Mouse (Mus musculus) heart, embryonic 14.5 days (tissue): ENCODE results near the gene Gh. TPM values are rescaled to one million over a fixed set of nuclear protein-coding genes. Genes with fewer than 3 reads are reported as not detected.

Experiments
- ATAC-seq: fragments of 200-750 bp; cut with Nextera tagmentation; 2 replicates; pipeline ENCODE4 v1.8.0; 2017; ENCODE audit warnings: low read depth, moderate TSS enrichment; ENCODE audit not compliant: insufficient number of reproducible peaks, insufficient read depth, low FRiP score
- H3K27ac ChIP-seq, 2 experiments: fragments of 200-500 bp in 1 of 2; fragments of 300-500 bp in 1 of 2; sonication (generic) in 1 of 2; replicated peaks in 1 of 2; 2 replicates each; pipeline ENCODE4 v1.5.1; 2012 to 2014; ENCODE audit warnings: low read depth in 2 of 2, low read length in 2 of 2, control low read depth in 1 of 2, mild to moderate bottlenecking in 1 of 2, mixed read lengths in 1 of 2; ENCODE audit not compliant: control insufficient read depth in 1 of 2, insufficient read depth in 1 of 2
- H3K27me3 ChIP-seq: fragments of 300-500 bp; sonication (generic); 2 replicates; pipeline ENCODE4 v1.6.1; 2014; ENCODE audit warnings: mild to moderate bottlenecking, low read length, control low read depth; ENCODE audit not compliant: control insufficient read depth, insufficient read depth
- H3K36me3 ChIP-seq: fragments of 300-500 bp; sonication (generic); 2 replicates; pipeline ENCODE4 v1.6.1; 2014; ENCODE audit warnings: mild to moderate bottlenecking, control low read depth, low read length, mixed read lengths; ENCODE audit not compliant: control insufficient read depth, insufficient read depth
- H3K4me1 ChIP-seq, 2 experiments: fragments of 200-500 bp in 1 of 2; fragments of 300-500 bp in 1 of 2; sonication (generic) in 1 of 2; 2 replicates each; pipeline ENCODE4 v1.6.1; 2012 to 2014; ENCODE audit warnings: low read length in 2 of 2, control low read depth in 1 of 2, mixed read lengths in 1 of 2; ENCODE audit not compliant: control insufficient read depth in 2 of 2, insufficient read depth in 2 of 2
- H3K4me2 ChIP-seq: fragments of 300-500 bp; sonication (generic); 2 replicates; pipeline ENCODE4 v1.6.1; 2014; ENCODE audit warnings: mild to moderate bottlenecking, low read length
- H3K4me3 ChIP-seq, 2 experiments: fragments of 200-500 bp in 1 of 2; fragments of 300-500 bp in 1 of 2; sonication (generic) in 1 of 2; 2 replicates each; pipeline ENCODE4 v1.5.1; 2012 to 2014; ENCODE audit warnings: low read length in 2 of 2, mild to moderate bottlenecking in 2 of 2, control low read depth in 1 of 2, low read depth in 1 of 2, moderate library complexity in 1 of 2; ENCODE audit not compliant: control insufficient read depth in 1 of 2, insufficient read depth in 1 of 2
- H3K9ac ChIP-seq: fragments of 300-500 bp; sonication (generic); 2 replicates; pipeline ENCODE4 v1.6.1; 2014; ENCODE audit warnings: mild to moderate bottlenecking, low read length
- H3K9me3 ChIP-seq: fragments of 300-500 bp; sonication (generic); 2 replicates; pipeline ENCODE4 v1.6.1; 2016; ENCODE audit warnings: low read length, control low read depth; ENCODE audit not compliant: control insufficient read depth
- WGBS: fragments of 180-500 bp; shearing (Covaris S2); extraction: QIAGEN DNeasy Blood & Tissue Kit; methylation state at CpG from one replicate; pipeline ENCODE4 v1.1.7; 2014; 5-methylcytosine and 5-hydroxymethylcytosine counted together
- polyA plus RNA-seq: library from polyadenylated mRNA; unstranded; fragments of >200 nt; fragmentation: Nextera tagmentation; extraction: Ambion mirVana; gene quantifications from 2 replicates; pipeline ENCODE4 v1.2.1, GENCODE M21; 2014

The Gh gene
- polyA plus RNA-seq, 1 experiment from 2014 or later = not detected

DNA sequence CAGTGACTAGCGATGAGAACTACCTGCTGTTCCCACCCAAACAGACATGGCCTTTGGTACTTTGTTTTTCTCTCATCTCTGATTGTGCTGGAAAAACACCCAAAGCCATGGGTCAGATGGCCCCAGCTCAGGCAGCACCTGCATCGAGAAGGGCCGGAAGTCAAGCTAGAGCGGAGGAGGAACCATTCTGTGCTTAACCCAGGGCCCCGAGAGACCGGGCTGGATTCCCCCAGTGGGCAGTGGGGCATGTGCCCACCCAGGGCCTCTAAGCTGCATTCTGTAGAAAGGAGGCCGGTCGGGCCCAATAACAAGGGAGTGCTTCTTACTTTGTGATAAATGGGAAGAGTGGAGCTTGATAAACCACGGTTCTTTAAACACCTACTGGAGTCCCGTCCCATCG is 6.5 kb upstream of the Gh start:
- Histone ChIP-seq H3K4me1 (no peaks in the 10 kb centered on the region; a peak in 1 of 4 replicates), H3K4me2 (no peak overlapping the region), H3K9ac (no peak overlapping the region), H3K9me3 (no peaks in the 10 kb centered on the region), H3K27me3 (no peaks in the 10 kb centered on the region), H3K4me3 (no peak overlapping the region), H3K27ac (no peak overlapping the region), H3K36me3 (no peaks in the 10 kb centered on the region)
- 82% methylated on average over 11 of the region's 11 CpGs for WGBS
- no peak for ATAC-seq

DNA sequence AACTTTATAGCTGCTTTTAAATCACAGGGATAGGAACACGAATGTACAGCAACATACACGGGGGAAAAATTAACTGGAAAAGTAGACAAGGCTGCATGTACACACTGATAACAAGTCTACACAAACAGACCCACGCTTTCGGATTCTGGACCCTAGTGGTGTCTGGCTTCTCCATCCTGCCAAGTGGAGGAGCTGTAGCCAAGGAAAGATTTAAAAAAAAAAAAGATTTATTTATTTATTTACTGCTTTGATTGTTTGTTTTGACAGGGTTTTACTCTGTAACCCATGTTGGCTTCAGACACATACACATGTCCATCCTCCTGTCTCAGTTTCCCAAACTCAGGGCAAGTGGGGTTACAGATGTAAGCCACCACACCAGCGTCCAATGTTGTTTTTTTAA is 5.8 kb upstream of the Gh start:
- Histone ChIP-seq H3K27me3 (no peaks in the 10 kb centered on the region), H3K27ac (no peak overlapping the region), H3K36me3 (no peaks in the 10 kb centered on the region), H3K9me3 (no peaks in the 10 kb centered on the region), H3K4me3 (no peak overlapping the region), H3K4me2 (no peak overlapping the region), H3K9ac (no peak overlapping the region), H3K4me1 (no peaks in the 10 kb centered on the region; a peak in 1 of 4 replicates)
- WGBS = 57% methylated on average over 5 of the region's 5 CpGs
- no peak for ATAC-seq

DNA sequence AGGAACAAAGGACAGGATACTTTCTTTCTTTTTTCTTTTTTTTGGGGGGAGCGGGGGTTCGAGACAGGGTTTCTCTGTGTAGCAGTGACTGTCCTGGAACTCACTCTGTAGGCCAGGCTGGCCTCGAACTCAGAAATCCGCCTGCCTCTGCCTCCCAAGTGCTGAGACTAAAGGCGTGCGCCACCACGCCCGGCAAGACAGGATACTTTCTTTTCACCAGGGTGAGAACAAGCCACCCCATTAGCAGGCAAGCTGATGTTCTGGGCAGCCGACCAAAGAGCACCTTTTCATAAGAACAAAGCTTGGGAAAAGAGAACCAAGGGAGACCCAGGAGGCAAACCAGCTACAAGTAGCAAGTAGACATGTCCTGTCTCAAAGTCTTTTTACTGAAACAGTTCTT is 5.1 kb upstream of the Gh start:
- Histone ChIP-seq H3K4me2 (no peak overlapping the region), H3K27ac (no peak overlapping the region), H3K36me3 (no peaks in the 10 kb centered on the region), H3K27me3 (no peaks in the 10 kb centered on the region), H3K4me1 (no peaks in the 10 kb centered on the region; a peak in 1 of 4 replicates), H3K4me3 (no peak overlapping the region), H3K9ac (no peak overlapping the region), H3K9me3 (no peaks in the 10 kb centered on the region)
- ATAC-seq = no peak
- 86% methylated on average over 9 of the region's 9 CpGs for WGBS

DNA sequence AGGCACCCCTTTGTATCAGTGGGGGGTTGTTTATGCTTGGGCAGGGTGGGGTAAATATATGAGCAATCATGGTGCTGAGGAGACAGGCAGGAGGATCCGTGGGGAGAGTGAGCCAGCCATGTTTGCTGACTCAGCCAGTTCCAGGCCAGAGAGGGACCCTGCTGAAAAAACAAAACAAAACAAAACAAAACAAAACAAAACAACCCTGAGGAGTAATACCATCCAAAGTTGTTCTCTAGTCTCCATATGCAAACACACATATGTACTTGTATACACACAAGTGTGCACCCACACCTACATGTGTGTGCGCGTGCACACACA is 4.4 kb upstream of the Gh start:
- 77% methylated on average over 3 of the region's 3 CpGs for WGBS
- Histone ChIP-seq H3K4me2 (no peak overlapping the region), H3K9me3 (no peaks in the 10 kb centered on the region), H3K27me3 (no peaks in the 10 kb centered on the region), H3K9ac (no peak overlapping the region), H3K4me1 (no peaks in the 10 kb centered on the region; a peak in 1 of 4 replicates), H3K4me3 (no peak overlapping the region), H3K27ac (no peak overlapping the region), H3K36me3 (no peaks in the 10 kb centered on the region)
- no peak for ATAC-seq

DNA sequence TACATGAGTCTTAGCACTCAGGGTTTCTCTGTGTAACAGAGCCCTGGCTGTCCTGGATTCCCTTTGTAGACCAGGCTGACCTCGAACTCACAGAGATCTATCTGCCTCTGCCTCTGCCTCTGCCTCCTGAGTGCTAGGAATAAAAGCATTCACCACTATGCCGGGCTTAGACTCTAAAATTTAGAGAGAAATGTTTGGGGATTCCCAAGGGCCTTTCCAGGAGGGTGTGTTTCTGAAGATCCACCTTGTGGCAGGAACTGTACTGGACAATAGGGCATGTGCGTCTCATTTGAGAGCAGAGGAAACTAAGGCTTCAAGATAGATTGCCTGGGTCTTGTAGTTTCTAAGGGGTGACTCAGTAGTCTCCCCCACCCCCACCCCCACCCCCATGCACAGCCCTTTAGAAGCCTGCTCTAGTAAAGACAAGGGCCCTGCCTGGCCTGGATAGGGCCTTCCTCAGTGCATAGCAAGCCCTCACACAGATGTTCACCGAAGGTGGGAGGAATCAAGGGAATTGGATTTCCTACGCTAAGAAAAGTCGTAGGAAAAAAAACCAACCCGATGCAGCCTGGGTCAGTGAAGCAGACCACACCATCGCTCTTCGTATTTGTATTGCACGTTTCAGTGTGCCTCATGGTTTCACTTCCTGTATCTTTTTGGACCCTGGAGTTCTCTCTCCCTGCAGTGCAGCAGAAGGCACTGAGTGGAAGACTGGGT is 3.8 kb upstream of the Gh start:
- 77% methylated on average over 10 of the region's 10 CpGs for WGBS
- Histone ChIP-seq H3K4me1 (no peaks in the 10 kb centered on the region; a peak in 1 of 4 replicates), H3K27ac (no peak overlapping the region), H3K9ac (no peak overlapping the region), H3K36me3 (no peaks in the 10 kb centered on the region), H3K27me3 (no peaks in the 10 kb centered on the region), H3K4me2 (no peak overlapping the region), H3K4me3 (no peak overlapping the region), H3K9me3 (no peaks in the 10 kb centered on the region)
- no peak for ATAC-seq

DNA sequence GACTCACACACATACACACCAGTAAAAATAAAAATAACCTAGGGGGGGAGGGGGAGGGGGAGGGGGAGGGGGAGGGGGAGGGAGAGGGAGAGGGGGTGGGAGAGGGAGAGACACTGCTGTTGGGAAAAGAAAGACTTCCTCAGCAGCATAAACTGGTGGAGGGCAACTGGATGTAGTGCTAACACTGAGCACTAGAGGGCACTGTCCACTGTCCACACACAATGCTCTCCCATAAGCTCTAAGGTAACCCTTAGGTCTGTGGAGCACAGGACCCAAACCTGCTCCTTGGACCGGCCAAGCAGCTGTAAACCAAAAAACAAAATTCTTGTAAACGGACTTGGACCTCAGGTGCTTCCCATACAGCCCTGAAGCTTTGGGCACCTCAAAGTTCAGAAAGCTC is 969 bp upstream of the Gh start:
- H3K4me3 ChIP-seq = no peak overlapping the region
- H3K4me2 ChIP-seq = no peak overlapping the region
- H3K9me3 ChIP-seq = no peaks in the 10 kb centered on the region
- H3K36me3 ChIP-seq = no peaks in the 10 kb centered on the region
- peak; percentile 68; the same call in 1 of the 2 replicates for ATAC-seq
- no peak overlapping the region for H3K9ac ChIP-seq
- no peak overlapping the region for H3K27ac ChIP-seq
- 15% methylated on average over 2 of the region's 2 CpGs for WGBS
- no peaks in the 10 kb centered on the region for H3K4me1 ChIP-seq
- no peaks in the 10 kb centered on the region for H3K27me3 ChIP-seq

DNA sequence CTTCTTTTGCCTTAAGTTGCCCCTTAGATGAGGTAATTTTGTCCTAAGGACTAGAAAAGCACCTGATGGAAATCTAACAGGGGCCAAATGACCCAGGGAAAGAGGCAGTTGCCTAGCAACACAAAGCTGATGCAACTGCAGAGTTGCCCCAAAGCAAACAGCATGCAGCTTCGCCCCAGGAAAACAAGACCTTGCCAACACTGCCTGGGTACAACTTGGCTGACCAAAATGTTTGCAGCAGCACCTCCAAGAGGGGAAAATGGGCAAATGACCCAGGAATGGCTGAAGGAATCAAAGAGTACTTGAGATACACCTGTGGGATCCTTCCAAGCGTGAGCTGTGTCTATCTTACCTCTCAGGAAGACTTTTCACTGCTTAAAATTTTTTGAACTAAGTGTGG is 9.8 kb downstream of the Gh start:
- Histone ChIP-seq H3K9me3 (no peaks in the 10 kb centered on the region), H3K27me3 (no peaks in the 10 kb centered on the region), H3K4me1 (peaks cover 3 to 6% of the 10 kb centered on the region in 2 experiments; a peak in 2 of 4 replicates), H3K27ac (no peak overlapping the region), H3K4me2 (no peak overlapping the region), H3K9ac (no peak overlapping the region), H3K36me3 (no peaks in the 10 kb centered on the region), H3K4me3 (no peak overlapping the region)
- WGBS = 96% methylated on average over 2 of the region's 2 CpGs
- no peak for ATAC-seq

DNA sequence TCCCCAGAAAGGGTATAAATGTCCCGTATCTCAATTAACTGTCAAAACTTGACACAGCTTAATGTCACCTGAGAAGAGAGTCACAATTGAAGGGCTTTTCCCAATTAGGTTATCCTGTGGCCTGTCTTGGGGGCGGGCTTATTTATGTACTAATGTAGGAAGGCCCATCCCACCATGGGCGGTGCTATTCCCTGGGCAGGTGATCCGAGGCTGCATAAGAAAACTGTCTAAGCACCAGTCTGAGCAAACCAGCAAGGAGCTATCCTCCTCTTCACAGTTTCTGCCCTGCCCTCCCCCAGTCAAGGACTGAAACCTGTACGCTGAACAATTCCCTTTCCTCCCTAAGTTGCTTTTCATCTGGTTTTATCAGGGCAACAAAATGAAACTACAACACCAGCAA is 11.3 kb downstream of the Gh start:
- Histone ChIP-seq H3K9ac (no peak overlapping the region), H3K27me3 (no peaks in the 10 kb centered on the region), H3K27ac (no peak overlapping the region), H3K36me3 (no peaks in the 10 kb centered on the region), H3K4me2 (no peak overlapping the region), H3K4me3 (no peak overlapping the region), H3K4me1 (peaks cover 3 to 6% of the 10 kb centered on the region in 2 experiments; a peak in 2 of 4 replicates), H3K9me3 (no peaks in the 10 kb centered on the region)
- 95% methylated on average over 5 of the region's 5 CpGs for WGBS
- ATAC-seq = no peak
